Mouse (Mus musculus) lung, embryonic 16.5 days (tissue): ENCODE measurements around the gene Omt2a. TPM values are rescaled to one million over a fixed set of nuclear protein-coding genes. Genes with fewer than 3 reads are reported as not detected.
"Not testable (repeated sequence)": the region's sequence is repeated elsewhere in the genome, so short reads cannot be mapped to it uniquely, and the experiment has no call there.

ENCODE experiments used
- ATAC-seq: fragments of 200-750 bp; cut with Nextera tagmentation; 2 replicates; pipeline ENCODE4 v1.8.0; 2017; ENCODE audit warnings: low read depth, mild to moderate bottlenecking, moderate library complexity
- H3K27ac ChIP-seq: fragments of 300-500 bp; sonication (generic); 2 replicates; pipeline ENCODE4 v1.5.1; 2014; ENCODE audit warnings: mild to moderate bottlenecking, control low read depth, low read length
- H3K27me3 ChIP-seq: fragments of 300-500 bp; sonication (generic); 2 replicates; pipeline ENCODE4 v1.6.1; 2014; ENCODE audit warnings: low read depth, low read length, mixed read lengths; ENCODE audit not compliant: control insufficient read depth, insufficient read depth
- H3K36me3 ChIP-seq: fragments of 300-500 bp; sonication (generic); 2 replicates; pipeline ENCODE4 v1.6.1; 2014; ENCODE audit warnings: low read length; ENCODE audit not compliant: control insufficient read depth, insufficient read depth
- H3K4me1 ChIP-seq: fragments of 300-500 bp; sonication (generic); replicated peaks from 2 replicates; pipeline ENCODE4 v1.6.1; 2014; ENCODE audit warnings: low read length, mixed read lengths; ENCODE audit not compliant: control insufficient read depth, insufficient read depth
- H3K4me2 ChIP-seq: fragments of 300-500 bp; sonication (generic); 2 replicates; pipeline ENCODE4 v1.6.1; 2014; ENCODE audit warnings: low read depth, low read length, control low read depth
- H3K4me3 ChIP-seq: fragments of 300-500 bp; sonication (generic); 2 replicates; pipeline ENCODE4 v1.5.1; 2014; ENCODE audit warnings: mild to moderate bottlenecking, low read length, control low read depth
- H3K9ac ChIP-seq: fragments of 300-500 bp; sonication (generic); 2 replicates; pipeline ENCODE4 v1.6.1; 2014; ENCODE audit warnings: low read length, control low read depth
- H3K9me3 ChIP-seq: fragments of 300-500 bp; sonication (generic); 2 replicates; pipeline ENCODE4 v1.6.1; 2016; ENCODE audit warnings: low read length; ENCODE audit not compliant: control insufficient read depth
- WGBS: fragments of 180-500 bp; shearing (Covaris S2); extraction: QIAGEN DNeasy Blood & Tissue Kit; methylation state at CpG from one replicate; pipeline ENCODE4 v1.1.7; 2014; 5-methylcytosine and 5-hydroxymethylcytosine counted together
- polyA plus RNA-seq: library from polyadenylated mRNA; unstranded; fragments of >200 nt; fragmentation: Nextera tagmentation; extraction: Ambion mirVana; gene quantifications from 2 replicates; pipeline ENCODE4 v1.2.1, GENCODE M21; 2015

The Omt2a gene
- polyA plus RNA-seq, 1 experiment from 2014 or later, result not detected

DNA sequence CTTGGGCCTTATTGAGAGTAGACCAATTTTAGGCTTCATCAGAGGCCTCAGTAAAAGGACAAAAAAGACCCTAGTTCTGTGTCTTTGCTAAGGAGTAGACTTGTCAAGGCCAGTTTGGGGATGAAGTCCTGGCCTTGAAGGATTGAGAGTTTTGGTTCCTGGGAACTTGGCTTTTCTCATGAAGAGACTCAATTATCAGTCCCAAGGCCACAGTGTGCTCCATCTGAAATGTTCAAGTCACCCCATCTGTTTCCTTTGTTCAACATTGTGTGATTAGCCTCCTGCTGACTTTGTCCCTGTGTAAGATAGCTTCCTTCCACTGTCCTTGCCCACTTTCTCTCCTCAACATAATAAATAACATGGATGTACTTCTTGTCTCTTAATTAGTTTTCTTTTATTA lies 35.4 kb upstream of the Omt2a start:
- not testable (repeated sequence) for H3K27me3 ChIP-seq, H3K4me2 ChIP-seq, H3K9ac ChIP-seq, H3K27ac ChIP-seq, H3K9me3 ChIP-seq, H3K4me1 ChIP-seq, H3K4me3 ChIP-seq, H3K36me3 ChIP-seq, ATAC-seq

GRCm38 (mm10) chr9:78349141-78349540 lies 34.5 kb upstream of the Omt2a start:
- 65% methylated on average over 3 of the region's 3 CpGs for WGBS
- H3K4me3 ChIP-seq, H3K9me3 ChIP-seq, H3K9ac ChIP-seq, H3K4me2 ChIP-seq, ATAC-seq, H3K27ac ChIP-seq, H3K27me3 ChIP-seq, H3K36me3 ChIP-seq, H3K4me1 ChIP-seq: not testable (repeated sequence)

- H3K9ac ChIP-seq, H3K27me3 ChIP-seq, H3K4me1 ChIP-seq, H3K4me2 ChIP-seq, H3K4me3 ChIP-seq, H3K9me3 ChIP-seq, ATAC-seq, H3K36me3 ChIP-seq, H3K27ac ChIP-seq: not testable (repeated sequence)
- 53% methylated on average over 6 of the region's 6 CpGs for WGBS
Measured at GRCm38 (mm10) chr9:78348206-78349004, 33.8 kb upstream of the Omt2a start.

GRCm38 (mm10) chr9:78347004-78347403 lies 32.4 kb upstream of the Omt2a start:
- Histone ChIP-seq H3K4me1 (no peaks in the 10 kb centered on the region), H3K4me3 (no peak overlapping the region), H3K9me3 (no peaks in the 10 kb centered on the region), H3K36me3 (no peaks in the 10 kb centered on the region), H3K27ac (no peak overlapping the region), H3K4me2 (no peak overlapping the region), H3K27me3 (no peaks in the 10 kb centered on the region), H3K9ac (no peak overlapping the region)
- 37% methylated on average over 3 of the region's 3 CpGs for WGBS
- ATAC-seq, result peak; percentile 73

DNA sequence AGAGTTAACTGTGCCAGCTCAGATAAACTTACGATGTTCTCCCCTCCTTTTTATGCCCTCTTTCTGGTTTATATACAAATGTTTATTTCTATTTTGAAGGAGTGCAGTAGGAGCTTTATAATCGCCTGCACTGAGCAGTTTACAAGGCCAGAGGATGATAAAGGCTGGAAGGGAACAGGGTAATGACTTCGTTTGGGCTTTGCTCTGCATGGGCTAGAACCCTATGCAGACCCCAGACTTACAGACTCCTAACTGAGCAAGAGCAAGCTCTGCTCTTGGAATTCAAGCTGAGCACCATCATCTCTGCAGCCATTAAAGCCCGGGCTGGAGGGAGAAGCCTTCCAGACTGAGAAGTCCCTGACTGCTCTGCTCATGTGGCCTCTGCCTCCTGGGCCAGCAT lies 30.6 kb upstream of the Omt2a start:
- 35% methylated on average over 3 of the region's 4 CpGs for WGBS
- peak; percentile 59; the same call in 1 of the 2 replicates for ATAC-seq
- not testable (repeated sequence) for H3K4me3 ChIP-seq, H3K4me1 ChIP-seq, H3K4me2 ChIP-seq, H3K9me3 ChIP-seq, H3K36me3 ChIP-seq, H3K9ac ChIP-seq, H3K27me3 ChIP-seq, H3K27ac ChIP-seq

GRCm38 (mm10) chr9:78343055-78343454 lies 28.5 kb upstream of the Omt2a start:
- H3K4me1 ChIP-seq, ATAC-seq, H3K4me3 ChIP-seq, H3K9ac ChIP-seq, H3K27me3 ChIP-seq, H3K36me3 ChIP-seq, H3K27ac ChIP-seq, H3K9me3 ChIP-seq, H3K4me2 ChIP-seq: not testable (repeated sequence)
- WGBS, result 84% methylated on average over 9 of the region's 9 CpGs

DNA sequence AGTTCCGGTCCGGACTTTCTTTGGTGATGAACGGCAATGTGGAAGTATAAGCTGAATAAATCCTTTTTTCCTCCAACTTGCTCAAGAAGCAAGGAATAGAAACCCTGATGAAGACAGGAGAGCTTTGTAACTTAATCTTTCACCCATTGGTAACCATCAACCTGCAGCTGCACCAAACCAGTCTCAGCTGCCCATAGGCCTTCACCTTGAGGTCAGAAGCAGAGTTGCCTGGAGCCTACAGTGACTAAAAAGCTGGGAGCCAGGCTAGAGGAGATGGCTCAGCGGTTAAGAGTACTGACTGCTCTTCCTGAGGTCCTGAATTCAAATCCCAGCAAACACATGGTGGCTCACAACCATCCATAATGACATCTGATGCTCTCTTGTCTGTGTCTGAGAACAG lies 27.9 kb upstream of the Omt2a start:
- not testable (repeated sequence) for H3K9ac ChIP-seq, H3K36me3 ChIP-seq, H3K27ac ChIP-seq, H3K4me1 ChIP-seq, H3K4me3 ChIP-seq, H3K4me2 ChIP-seq, ATAC-seq, H3K27me3 ChIP-seq, H3K9me3 ChIP-seq
- 78% methylated on average over 4 of the region's 4 CpGs for WGBS

DNA sequence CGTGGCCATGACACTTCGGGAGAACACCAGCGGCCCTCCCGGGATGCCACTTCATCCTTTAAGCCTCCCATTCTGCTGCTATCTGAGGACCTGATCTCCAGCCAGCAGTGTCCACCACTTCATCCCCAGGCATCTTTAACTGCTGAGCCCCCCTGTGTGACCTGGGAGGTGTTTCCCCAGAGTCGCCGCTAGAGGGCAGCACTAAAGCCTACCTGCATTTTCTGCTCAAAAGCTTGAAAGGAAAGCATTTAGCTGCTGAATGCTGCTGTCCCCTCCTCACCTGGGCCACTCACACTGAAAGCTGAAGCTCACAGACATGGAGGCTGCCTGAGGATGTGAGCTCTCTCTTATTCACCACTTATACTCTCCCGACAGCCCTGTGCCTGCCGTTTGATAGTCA lies 25.7 kb upstream of the Omt2a start:
- 15% methylated on average over 8 of the region's 8 CpGs for WGBS
- H3K4me2 ChIP-seq, H3K27me3 ChIP-seq, H3K36me3 ChIP-seq, H3K4me3 ChIP-seq, H3K9me3 ChIP-seq, ATAC-seq, H3K9ac ChIP-seq, H3K4me1 ChIP-seq, H3K27ac ChIP-seq: not testable (repeated sequence)

DNA sequence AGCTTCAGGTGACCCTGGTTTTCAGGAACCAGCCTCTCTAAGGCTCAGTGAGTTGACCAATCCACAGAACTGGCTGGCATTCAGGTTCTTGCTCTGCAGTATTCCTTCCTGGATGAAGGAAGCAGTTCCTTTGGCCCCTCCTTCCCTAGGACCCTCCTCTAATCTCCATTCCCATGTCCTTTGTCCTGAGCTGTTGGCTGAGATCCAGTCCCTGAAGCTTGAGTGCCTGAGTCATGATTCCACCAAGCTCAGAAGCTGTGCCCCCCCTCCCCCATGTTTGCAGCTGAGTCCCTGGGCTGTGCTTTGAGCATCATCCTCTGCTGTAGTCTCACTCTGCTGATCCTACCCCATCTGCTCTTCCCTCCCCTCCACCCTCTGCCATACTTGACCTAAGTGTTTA lies 22.5 kb upstream of the Omt2a start:
- H3K4me3 ChIP-seq, H3K9ac ChIP-seq, H3K27ac ChIP-seq, H3K36me3 ChIP-seq, H3K27me3 ChIP-seq, H3K4me1 ChIP-seq, H3K9me3 ChIP-seq, H3K4me2 ChIP-seq: not testable (repeated sequence)
- ATAC-seq, result peak; percentile 73

GRCm38 (mm10) chr9:78327289-78327688 lies 12.7 kb upstream of the Omt2a start, which contains the start of gene Omt2b:
TSS of gene Omt2b (plus strand) at chr9:78327589.
- not testable (repeated sequence) for H3K36me3 ChIP-seq, H3K4me1 ChIP-seq, H3K27ac ChIP-seq, H3K9me3 ChIP-seq, ATAC-seq, H3K4me3 ChIP-seq, H3K27me3 ChIP-seq, H3K4me2 ChIP-seq, H3K9ac ChIP-seq
- 87% methylated on average over 1 of the region's 1 CpGs for WGBS
